Mouse (Mus musculus) fibroblast of lung, adult 2 months (primary cell): ENCODE results near the gene Anxa6.

Experiments used
- DNase-seq: peaks from one replicate; pipeline ENCODE4 v3.0.0-alpha.2; 2011; ENCODE audit warnings: low read depth

The Anxa6 gene

DNA sequence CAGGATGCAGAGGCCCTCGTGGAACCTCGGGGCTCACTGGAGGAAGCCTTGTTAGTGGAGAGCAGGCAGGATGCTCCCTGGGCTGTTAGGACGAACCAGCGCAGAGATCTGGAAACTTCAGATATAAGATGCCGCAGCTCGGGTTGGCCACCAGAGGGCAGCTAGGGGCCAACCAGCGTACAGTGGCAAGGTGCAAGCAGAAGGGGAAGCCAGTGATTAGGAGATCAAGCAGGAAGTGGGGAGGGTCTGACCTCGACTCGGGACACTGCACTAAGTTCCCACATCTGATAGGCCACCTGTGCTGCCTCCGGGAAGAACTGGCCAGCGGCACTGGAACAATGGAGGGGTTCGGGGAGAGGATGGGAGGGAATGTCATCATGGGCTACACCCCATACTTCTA, 35.0 kb downstream of the Anxa6 start:
- DNase-seq = no peak

GRCm38 (mm10) chr11:54996176-54996575, 37.1 kb downstream of the Anxa6 start:
- DNase-seq = no peak

- no peak for DNase-seq
These were observed 43.3 kb downstream of the Anxa6 start for GRCm38 (mm10) chr11:54989920-54990319.

DNA sequence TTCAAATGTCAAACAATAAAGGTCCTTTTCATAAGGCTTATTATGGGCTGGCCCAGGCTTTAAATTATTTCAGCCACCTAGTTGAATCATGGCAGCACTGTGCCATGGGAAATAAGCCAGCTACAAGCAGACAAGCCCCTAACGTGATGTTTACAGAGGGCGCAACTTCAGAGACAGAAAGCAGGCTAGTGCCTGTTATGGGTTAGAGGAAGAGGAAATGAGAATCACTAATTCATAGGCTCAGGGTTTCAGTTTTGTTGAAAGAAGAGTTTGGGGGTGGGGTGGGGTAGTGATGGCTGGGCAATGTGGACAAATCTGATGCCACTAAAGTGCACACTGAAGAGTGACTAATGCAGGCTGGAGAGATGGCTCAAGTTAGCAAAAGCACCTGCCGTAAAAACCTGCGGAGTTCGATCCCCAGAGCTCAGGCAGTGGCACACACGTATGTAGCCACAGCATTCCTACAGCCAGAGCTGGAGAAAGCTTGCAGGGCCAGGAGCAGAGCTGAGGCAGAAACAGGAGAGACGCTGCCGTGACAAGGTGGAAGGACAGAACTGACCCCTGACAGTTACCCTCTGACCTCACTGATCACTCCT, 44.4 kb downstream of the Anxa6 start:
- no peak for DNase-seq

DNA sequence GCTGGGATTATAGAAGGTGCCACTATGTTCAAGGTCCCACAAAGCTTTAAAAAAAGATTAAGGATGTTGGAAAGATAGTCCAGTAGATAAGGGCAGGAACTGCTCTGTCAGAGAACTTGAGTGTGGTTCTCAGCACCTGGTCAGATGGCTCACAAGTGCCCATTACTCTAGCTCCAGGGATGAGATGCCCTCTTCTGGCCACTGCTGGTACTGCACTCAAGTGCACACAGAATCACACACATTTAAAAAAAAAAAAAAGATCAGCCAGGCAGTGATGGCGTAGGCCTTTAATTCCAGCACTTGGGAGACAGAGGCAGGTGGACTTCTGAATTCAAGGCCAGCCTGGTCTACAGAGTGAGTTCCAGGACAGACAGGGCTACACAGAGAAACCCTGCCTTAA, 45.3 kb downstream of the Anxa6 start:
- DNase-seq = no peak

- no peak for DNase-seq
These were observed 48.2 kb downstream of the Anxa6 start for GRCm38 (mm10) chr11:54985086-54985485.

DNA sequence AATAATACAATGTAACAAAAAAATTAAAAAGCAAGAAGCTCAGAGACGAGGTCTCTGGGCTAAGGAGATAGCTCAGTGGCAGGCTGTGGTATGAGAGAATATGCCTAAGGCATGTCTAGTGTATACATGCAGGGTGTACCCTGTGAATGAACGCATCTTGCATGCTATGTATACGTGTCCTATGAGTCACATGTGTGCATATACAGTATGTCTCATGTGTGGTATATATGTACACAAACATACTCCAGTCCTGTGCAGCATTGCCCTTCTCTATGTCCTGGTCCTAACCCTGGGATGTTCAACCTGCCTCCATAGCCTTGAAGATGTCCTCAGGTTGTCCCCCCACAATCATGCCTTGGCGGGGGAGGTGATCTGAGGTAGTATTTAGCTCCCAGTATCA, 48.7 kb downstream of the Anxa6 start:
- no peak for DNase-seq

- DNase-seq = peak; percentile 52
These were observed 49.2 kb downstream of the Anxa6 start for GRCm38 (mm10) chr11:54984085-54984484.

DNA sequence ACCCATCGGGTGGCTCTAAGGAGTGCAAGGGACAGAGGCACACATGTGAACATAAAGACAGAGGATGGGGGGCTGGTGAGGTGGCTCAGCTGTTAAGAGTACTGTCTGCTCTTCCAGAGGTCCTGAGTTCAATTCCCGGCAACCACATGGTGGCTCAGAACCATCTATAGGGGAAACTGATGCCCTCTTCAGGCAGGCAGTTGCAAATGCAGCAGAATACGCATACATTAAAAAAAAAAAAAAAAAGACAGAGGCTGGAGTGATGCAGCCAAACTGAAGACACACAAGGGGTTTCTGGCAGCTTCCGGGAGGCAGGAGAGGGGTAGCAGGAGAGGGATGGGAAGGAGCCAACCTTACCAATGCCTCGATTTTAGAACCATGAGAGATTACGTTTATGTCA, 50.7 kb downstream of the Anxa6 start:
- DNase-seq = no peak

- no peak for DNase-seq
These were observed 51.6 kb downstream of the Anxa6 start for GRCm38 (mm10) chr11:54981630-54982029.

DNA sequence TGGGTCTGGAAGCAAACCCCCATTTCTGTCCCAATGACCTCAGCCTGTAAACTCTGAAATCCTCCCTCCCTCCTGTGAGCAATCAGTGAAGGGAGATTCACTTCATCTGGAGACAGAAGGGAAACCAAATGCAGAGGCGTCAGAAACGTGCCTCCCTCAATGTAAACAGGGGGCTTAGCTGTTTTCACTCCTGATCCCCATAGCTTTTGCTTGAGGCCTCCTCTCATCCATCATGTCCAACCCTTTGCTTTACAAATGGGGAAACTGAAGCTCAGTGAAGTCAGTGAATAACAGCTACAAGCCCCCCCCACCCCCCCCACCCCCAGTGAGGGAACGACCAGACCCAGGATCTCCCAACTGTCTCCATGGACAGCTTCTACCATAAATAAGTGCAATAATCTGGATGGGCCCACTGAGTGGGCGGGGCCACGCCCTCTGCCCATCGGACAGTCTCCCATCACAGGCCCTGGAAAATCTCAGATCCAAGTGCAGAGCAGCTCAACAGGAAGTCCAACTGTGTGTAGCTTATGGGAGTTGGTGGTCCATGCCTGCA, 55.8 kb downstream of the Anxa6 start:
- DNase-seq = no peak

GRCm38 (mm10) chr11:54976351-54976750, 56.9 kb downstream of the Anxa6 start:
- no peak for DNase-seq

GRCm38 (mm10) chr11:54975756-54976155, 57.5 kb downstream of the Anxa6 start:
- DNase-seq = no peak

DNA sequence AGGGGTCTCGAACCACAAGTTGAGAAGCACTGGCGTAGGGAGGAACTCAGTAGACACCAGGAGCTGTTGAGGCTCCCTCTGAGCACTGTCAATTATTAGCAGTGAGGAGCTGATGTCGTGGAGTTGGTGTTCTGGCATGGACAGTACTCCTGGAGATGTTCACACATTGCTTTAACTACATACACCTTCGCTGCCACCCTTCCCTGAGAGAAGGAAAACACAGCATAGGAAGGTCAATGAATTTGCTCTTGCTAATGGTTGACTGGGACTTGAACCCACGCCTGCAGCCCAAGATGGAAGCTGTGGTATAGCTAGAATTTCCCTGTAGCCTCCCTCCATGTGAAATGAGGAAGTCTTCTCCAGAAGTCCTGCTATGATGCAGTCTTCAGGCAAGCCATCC, 57.9 kb downstream of the Anxa6 start:
- DNase-seq = no peak

- no peak for DNase-seq
These were observed 58.6 kb downstream of the Anxa6 start for GRCm38 (mm10) chr11:54974639-54975038.

DNA sequence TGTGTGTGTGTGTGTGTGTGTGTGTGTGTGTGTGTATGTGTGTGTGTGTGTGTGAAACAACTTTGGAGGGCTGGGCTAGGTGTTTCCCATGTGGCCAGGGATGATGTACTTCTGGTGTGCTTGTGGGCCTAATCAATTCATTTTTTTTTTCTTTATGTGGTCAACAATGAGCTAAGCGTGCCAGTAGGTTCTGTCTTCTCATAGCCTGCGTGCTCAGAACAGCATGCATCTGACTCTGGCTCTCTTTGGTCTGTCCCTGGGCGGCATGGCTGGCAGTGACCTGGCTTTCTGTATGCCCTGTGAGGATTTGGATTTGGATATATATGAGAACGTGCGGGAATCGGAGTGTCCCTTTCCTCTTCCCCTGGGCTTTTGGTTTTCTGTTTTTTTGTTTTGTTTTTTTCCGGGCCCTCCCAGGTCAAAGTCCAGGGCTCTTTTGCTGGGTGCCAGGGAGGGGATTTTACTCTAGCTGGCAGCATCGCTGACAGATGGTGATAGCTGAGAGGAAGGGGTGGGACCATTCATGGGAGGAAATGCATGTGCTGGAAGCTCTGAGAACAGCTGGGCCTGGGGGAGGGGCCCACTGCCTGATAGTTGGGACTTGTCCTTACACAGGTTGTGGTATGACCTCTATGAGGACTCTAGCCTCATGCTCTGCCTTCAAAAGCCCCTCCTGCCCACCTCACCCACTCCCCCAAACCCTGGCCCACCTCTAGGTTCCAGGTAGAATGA, 59.6 kb downstream of the Anxa6 start:
- no peak for DNase-seq

- DNase-seq = no peak
These were observed 60.5 kb downstream of the Anxa6 start for GRCm38 (mm10) chr11:54972789-54973188.

- DNase-seq = no peak
These were observed 61.1 kb downstream of the Anxa6 start for GRCm38 (mm10) chr11:54972049-54972723.

DNA sequence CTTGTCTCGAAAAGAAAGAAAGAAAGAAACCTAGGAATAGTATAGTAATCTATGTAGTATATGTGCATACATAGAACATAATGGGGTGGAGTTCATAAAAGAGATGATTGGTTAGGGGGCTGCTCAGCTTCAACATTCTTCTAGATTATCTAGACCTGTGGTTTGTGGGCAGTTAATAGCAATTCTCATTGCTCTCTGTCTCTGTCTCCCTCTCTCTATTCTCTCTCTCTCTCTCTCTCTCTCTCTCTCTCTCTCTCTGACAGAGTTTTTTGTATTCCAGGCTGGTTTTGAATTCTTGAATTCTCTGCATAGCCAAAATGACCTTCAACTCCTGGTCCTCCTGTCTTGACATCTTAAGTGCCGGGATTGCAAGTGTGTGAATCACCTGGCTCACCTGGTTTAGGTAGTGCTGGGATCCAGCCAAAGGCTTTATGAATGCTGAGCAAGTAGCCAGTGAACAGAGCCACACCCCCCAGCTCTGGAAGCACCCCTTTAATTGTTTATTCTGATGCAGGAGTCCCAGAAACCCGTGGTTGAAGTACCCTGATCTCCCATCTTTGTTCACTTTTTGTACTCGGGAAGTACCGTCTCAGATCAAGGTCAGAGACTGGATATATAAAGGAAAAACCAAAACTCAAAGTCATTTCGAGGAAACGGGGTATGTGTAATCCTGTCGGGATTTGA, 61.7 kb downstream of the Anxa6 start:
- no peak for DNase-seq

- no peak for DNase-seq
These were observed 68.0 kb downstream of the Anxa6 start for GRCm38 (mm10) chr11:54965234-54965633.

DNA sequence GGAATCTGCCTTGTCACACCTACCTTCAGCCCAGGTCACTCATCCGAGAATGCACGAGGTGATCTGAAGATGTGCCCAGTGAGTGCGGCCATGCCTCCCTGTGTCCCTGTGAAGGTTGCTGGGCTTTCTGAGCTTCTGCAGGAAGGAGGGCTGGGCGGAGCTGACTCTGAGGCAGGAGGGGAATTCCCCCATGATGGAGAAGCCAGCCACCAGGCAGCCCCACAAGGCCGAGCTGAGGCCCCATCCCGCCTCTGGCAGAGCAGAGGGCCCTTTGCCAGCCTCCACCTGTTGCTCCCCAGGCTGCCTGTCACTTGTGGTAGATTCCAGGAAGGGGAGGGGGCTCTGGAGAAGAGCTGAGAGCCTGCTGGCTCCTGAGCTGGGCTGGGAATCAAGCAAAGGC, 70.4 kb downstream of the Anxa6 start, which contains the start of gene Tnip1:
Gene Tnip1, minus strand, starts transcription at position 108 of the 400 bp plus-strand sequence.
- no peak for DNase-seq

GRCm38 (mm10) chr11:54961921-54962320, 71.3 kb downstream of the Anxa6 start:
- no peak for DNase-seq
